Mouse (Mus musculus): ENCODE results near the gene Timd4.
A peak's percentile ranks its signal among the peaks of the same experiment; 100 is the strongest.

Timd4 gene

GRCm38 (mm10) chr11:46810511-46810910, at the start of gene Timd4:
Gene Timd4, plus strand, starts transcription at chr11:46810800.
- no peak for DNase-seq (ENCODE audit: low spot score)

GRCm38 (mm10) chr11:46776879-46777278, 33.7 kb upstream of the Timd4 start:
- DNase-seq (ENCODE audit: low spot score), result no peak

- DNase-seq (ENCODE audit: low spot score), result peak; percentile 6
These were observed 30.8 kb upstream of the Timd4 start for GRCm38 (mm10) chr11:46779811-46780210.

DNA sequence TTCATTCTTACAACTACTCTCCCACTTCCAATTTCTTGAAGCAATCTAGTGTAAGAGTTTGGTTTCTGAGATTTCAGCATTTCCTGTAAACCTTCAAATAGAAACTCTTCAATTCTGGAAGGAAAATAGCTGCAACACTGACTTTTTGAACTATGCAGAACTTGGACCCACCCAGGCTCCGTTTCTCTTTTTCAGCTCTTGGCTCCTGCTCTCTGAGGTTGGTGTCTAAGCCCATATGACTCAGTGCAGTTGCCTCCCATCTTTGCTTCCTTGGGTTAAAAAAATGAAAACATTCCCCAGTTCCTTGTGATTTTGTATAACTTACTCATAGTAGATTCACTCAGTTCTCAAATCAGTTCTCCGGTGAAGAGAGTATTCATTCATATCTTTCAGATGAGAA, 6.2 kb upstream of the Timd4 start:
- no peak for DNase-seq (ENCODE audit: low spot score)

DNA sequence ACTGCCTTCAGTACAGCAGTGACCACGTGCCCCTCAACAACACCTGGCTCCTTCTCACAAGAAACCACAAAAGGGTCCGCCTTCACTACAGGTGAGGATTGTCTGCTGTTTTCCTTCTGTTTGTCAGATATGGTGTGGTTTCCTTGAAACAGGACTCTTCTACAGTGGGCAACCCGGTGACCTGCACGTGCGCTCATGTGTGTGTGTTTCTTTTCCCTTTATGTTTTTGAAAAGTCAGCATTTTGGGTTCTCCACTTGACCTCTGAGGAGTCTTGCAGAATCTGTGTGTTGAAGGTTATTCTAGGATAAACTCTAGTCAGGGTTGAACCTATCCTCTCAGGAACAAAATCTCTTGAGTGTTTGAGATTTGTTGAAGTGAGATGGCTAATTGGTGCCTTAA, 7.1 kb downstream of the Timd4 start:
- DNase-seq (ENCODE audit: low spot score), result no peak

- no peak for DNase-seq (ENCODE audit: low spot score)
These were observed 9.3 kb downstream of the Timd4 start for GRCm38 (mm10) chr11:46819930-46820329.

GRCm38 (mm10) chr11:46830348-46830747, 19.7 kb downstream of the Timd4 start:
- DNase-seq (ENCODE audit: low spot score), result no peak

DNA sequence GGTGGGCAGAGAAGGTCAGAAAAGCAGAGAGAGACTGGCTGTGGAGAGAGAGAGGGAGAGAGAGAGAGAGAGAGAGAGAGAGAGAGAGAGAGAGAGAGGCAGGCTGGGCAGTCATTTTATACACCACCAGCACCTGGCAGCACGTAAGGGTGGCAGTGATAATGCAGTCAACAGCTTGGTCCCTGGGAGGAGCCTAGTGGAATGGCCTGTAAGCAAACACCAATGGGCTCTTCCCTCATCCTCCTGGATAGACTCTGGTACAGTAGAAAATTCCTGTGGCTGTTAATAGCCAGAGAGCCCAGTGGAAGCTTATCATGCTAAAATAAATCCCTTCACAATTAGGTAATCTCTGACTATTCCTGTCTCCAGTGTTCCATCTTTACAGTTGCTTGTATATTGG, 24.5 kb downstream of the Timd4 start:
- DNase-seq (ENCODE audit: low spot score), result no peak

DNA sequence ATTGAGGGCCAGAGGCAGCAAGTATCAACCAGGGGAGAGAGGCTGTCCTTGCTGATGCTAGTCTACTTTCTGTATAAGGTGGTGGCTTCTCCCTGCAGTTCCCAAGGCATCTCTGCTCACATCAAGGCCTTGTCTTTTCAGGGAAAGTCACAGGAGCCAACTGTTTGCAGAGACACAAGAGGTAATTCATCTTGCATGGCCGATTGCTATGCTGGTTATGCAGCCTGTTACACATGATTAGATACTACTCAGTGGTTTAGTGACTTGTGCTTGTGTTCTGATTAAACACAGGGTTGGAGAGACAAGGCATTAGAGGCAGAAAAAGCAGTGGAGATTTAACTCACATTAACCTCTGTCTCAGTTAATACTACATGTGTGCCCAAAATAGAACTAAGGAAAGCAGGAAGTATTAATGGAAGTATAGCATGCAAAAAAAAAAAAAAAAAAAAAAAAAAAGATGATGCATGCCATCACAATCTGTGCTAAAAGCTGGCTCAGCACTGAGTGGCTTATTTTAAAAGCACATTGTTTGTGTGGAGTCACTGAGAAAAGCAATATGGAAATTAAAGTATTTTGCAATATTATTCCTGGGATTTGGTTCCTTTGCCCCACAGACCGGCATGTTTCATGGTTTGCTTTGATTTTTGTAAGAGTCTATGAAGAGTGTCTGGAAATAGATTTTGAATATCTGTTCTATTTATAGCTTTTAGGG, 31.6 kb downstream of the Timd4 start:
- no peak for DNase-seq (ENCODE audit: low spot score)

DNA sequence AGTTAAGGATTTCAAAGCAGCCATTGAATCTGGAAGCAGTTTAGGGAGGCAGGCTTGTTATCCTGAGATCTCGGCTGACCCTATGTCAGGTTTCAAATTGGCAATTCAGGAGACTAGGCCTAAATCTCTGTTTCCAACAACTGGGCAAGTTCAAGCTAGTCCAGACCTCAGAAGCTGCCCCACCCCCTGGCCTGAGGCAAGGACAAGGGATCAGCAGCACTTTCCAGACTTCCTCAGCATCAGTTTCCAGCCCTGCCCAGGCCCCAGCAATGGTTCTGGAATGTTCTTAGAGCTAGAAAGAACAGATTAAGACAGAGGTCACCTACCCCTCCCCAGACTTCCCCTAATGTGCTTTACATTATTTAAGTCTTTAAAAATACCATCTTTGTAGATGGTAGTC, 36.1 kb downstream of the Timd4 start:
- DNase-seq (ENCODE audit: low spot score), result no peak

- DNase-seq (ENCODE audit: low spot score), result peak; percentile 32
These were observed 37.2 kb downstream of the Timd4 start for GRCm38 (mm10) chr11:46847827-46848220.

- peak; percentile 54 for DNase-seq (ENCODE audit: low spot score)
These were observed 37.8 kb downstream of the Timd4 start for GRCm38 (mm10) chr11:46848221-46848971.

DNA sequence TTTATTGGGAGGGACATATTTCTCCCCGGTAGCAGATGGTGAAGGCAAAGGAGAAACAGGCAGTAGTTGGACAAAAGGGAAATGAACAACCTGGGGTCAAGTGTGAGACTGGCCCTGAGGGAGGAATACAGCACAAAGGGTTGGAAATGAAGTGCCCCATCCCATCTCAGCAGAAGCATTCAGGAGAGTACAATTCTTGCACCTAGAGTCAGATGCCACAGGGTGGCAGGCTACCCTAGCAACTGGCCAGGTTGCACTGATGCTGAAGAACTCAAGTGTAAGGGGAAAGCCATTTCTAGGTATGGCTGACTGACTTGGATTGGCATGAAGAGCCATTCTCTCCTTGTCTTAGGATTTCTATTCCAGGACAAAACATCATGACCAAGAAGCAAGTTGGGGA, 54.2 kb downstream of the Timd4 start:
- peak; percentile 49 for DNase-seq (ENCODE audit: low spot score)

DNA sequence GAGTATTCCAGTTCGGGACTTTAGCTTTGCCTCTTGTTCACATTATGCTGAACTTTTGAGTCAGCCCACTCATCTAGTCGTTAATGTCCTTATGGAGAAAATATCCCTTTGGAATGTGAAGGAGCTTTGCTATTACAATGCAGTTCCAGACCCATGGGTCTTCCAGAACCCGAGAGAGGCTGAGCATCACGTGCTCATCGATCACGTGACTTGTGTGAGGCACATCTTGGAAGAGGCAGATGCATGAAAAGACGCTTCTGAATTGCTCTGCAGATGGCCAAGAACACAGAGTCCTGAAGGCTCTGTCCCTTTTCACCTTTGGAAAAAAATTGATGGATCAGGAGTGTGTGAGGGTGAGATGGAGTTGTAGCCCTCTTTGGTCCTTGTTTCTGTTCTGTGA, 58.0 kb downstream of the Timd4 start:
- no peak for DNase-seq (ENCODE audit: low spot score)

DNA sequence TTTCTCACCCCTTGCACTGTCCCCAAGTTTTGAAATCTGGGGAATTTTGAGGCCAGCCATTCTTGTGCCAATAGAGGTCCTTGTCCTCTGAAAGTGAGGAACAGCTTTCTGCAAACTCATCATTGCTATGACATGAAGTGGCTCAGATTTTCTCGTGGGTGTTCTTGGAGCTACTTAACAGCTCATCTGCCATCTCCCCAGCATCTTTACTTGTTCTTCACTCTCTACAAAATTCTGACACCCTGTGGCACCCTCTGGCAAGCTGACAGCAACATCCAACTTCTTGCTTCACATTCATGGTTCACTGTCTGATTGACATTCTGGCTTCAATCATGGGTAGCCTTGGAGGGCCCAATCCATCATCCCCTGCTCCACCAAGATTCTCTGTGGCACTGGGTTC, 65.2 kb downstream of the Timd4 start:
- no peak for DNase-seq (ENCODE audit: low spot score)

DNA sequence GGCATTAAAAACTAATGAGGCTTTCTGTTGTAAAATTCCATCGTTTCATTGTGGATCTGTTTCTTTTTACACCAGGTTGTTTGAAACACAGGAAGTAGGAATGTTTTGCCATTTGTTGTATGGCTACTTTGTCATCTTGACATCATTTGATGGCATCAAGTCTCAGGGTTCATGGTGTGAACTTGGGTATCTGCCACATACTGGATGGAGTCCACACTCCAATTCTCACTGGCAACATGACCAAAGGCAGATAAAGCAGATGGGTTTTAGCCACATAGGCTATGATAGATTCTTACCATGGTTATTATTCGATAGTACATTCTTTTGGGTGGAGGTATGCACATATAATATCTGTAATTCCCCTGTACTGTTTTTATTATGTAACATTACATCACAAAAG, 71.9 kb downstream of the Timd4 start:
- DNase-seq (ENCODE audit: low spot score), result no peak

DNA sequence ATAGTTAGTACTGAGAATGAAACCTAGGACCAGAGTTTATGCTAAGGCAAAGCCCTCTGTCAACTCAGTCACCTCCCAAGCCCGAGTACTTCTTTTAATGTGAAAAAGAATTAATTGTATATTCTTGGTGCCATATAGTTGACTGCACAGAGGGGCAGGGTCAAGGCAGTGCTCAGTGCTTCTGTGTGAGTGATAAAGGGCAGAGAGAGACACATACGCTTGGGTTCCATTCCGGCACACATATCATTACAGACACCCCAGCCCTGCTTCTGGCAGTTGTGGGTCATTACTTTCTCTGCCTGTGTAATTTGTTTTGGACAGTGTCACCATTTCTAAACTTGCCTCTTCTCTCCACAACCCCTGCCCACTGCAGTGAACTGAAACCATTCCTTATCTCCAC, 78.5 kb downstream of the Timd4 start:
- no peak for DNase-seq (ENCODE audit: low spot score)
